18 mouse cellular contexts compared by ENCODE assay signal in the genomic region with DNA sequence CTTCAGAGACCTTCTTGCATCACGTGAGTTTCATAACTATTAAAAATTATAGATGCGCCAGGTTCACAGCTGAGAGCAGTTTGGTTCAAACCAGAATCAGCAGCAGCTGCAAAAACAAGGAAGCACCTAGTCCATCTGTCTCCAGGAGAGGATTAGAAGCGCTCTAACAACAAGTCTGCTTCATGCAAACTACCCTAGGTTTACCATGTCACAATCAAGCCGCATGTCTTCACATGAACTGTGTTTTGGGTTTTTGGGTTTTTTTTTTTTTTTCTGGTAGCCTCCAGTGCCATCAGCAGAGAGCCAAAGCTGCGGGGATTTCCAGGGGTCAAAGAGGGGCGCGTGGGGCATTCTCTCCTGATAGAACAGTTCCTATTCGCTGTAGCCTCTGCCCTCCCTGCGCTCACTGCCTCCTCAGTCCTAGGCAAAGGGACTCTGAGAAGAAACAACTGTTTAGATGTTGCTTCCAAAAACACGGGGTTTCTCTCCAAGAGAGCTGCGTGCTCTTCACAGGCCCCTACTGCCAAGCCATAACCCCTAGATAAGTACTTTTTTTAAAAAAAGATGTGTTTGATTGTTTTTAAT.
DNase-seq lines count a peak whose midpoint lies in the region; ATAC-seq and TF ChIP-seq lines count a peak whose summit lies in the region.
"Had no signal": no experiment of that assay in that cellular context is flagged by ENCODE, and none has a peak within 500 bp of the region (broad histone marks: within the 10 kb centered on the region; RNA-seq: fewer than 3 reads in every experiment).

No protein-coding gene starts in this region.

- no peak overlapping the region for H3K4me3 ChIP-seq in embryonic facial prominence, embryonic 11.5 days (ENCODE audit: low read depth, low read length)
- no peak overlapping the region for H3K4me3 ChIP-seq in myocyte
- H3K4me3 ChIP-seq: heart, embryonic 12.5 days; hindbrain, embryonic 12.5 days; left cerebral cortex, adult 2 months; liver, embryonic 12.5 days; midbrain, embryonic 12.5 days; neural tube, embryonic 13.5 days had no signal

- H3K27me3 ChIP-seq in embryonic facial prominence, embryonic 11.5 days (ENCODE audit: control insufficient read depth, insufficient read depth, low read length): no peaks in the 10 kb centered on the region
- H3K27me3 ChIP-seq in myocyte (ENCODE audit: control insufficient read depth, insufficient read depth, insufficient read length): no peaks in the 10 kb centered on the region
- H3K27me3 ChIP-seq: heart, embryonic 12.5 days; hindbrain, embryonic 12.5 days; liver, embryonic 12.5 days; midbrain, embryonic 12.5 days; neural tube, embryonic 13.5 days had no signal

- ATAC-seq in embryonic facial prominence, embryonic 11.5 days (replicated peaks; ENCODE audit: insufficient number of reproducible peaks, low FRiP score, low TSS enrichment, low read depth): no peak
- ATAC-seq: liver, embryonic 12.5 days had no signal

- H3K4me2 ChIP-seq in embryonic facial prominence, embryonic 11.5 days (ENCODE audit: low read depth, low read length): no peak overlapping the region
- H3K4me2 ChIP-seq in myocyte (ENCODE audit: low read depth): no peak overlapping the region
- H3K4me2 ChIP-seq: heart, embryonic 12.5 days; hindbrain, embryonic 12.5 days; liver, embryonic 12.5 days; midbrain, embryonic 12.5 days; neural tube, embryonic 13.5 days had no signal

- H3K9me3 ChIP-seq in embryonic facial prominence, embryonic 11.5 days (replicated peaks; ENCODE audit: control insufficient read depth, low read length): no peaks in the 10 kb centered on the region
- H3K9me3 ChIP-seq: heart, embryonic 12.5 days; hindbrain, embryonic 12.5 days; liver, embryonic 12.5 days; midbrain, embryonic 12.5 days; neural tube, embryonic 13.5 days had no signal

- peak; percentile 41 for DNase-seq in kidney, postnatal 10 days
- DNase-seq in kidney, postnatal 14 days: no peak
- peak; percentile 13 to 14 for DNase-seq in spleen, adult 18-20 months
- DNase-seq in spleen, postnatal 4 days (ENCODE audit: low spot score in 2 of 2): no peak
- DNase-seq in embryonic facial prominence, embryonic 11.5 days (ENCODE audit: low spot score): peak; percentile 59
- no peak for DNase-seq in thymus, postnatal 0 days (ENCODE audit: low spot score)
- DNase-seq: cerebellum, adult 2 months; cerebellum, postnatal 36 days; heart, postnatal 14 days; layer of hippocampus, adult 9-11 months had no signal

- no peak for TF ChIP-seq POLR2A in myocyte (IDR thresholded peaks at IDR 0.05; ENCODE audit: insufficient read length, low read depth)

- no peaks in the 10 kb centered on the region for H3K4me1 ChIP-seq in embryonic facial prominence, embryonic 11.5 days (ENCODE audit: control insufficient read depth, insufficient read depth, low read length)
- H3K4me1 ChIP-seq: hindbrain, embryonic 12.5 days; liver, embryonic 12.5 days; midbrain, embryonic 12.5 days; neural tube, embryonic 13.5 days had no signal

- 32% methylated on average over 11 of the region's 11 CpGs for WGBS in embryonic facial prominence, embryonic 11.5 days

- H3K36me3 ChIP-seq in embryonic facial prominence, embryonic 11.5 days (replicated peaks; ENCODE audit: control insufficient read depth, insufficient read depth, low read depth, low read length): no peaks in the 10 kb centered on the region
- H3K36me3 ChIP-seq in myocyte (ENCODE audit: control insufficient read depth, insufficient read depth): no peaks in the 10 kb centered on the region
- H3K36me3 ChIP-seq: heart, embryonic 12.5 days; hindbrain, embryonic 12.5 days; liver, embryonic 12.5 days; midbrain, embryonic 12.5 days; neural tube, embryonic 13.5 days had no signal

- H3K79me2 ChIP-seq in myocyte (ENCODE audit: control insufficient read depth, insufficient read depth): no peaks in the 10 kb centered on the region

- H3K27ac ChIP-seq in embryonic facial prominence, embryonic 11.5 days (replicated peaks; ENCODE audit: low read depth, low read length): no peak overlapping the region
- H3K27ac ChIP-seq: hindbrain, embryonic 12.5 days; kidney, postnatal 0 days; left cerebral cortex, adult 2 months; liver, embryonic 12.5 days; midbrain, embryonic 12.5 days; neural tube, embryonic 13.5 days had no signal

- no peak overlapping the region for H3ac ChIP-seq in myocyte (ENCODE audit: control insufficient read depth, insufficient read length)

- H3K9ac ChIP-seq in embryonic facial prominence, embryonic 11.5 days (replicated peaks; ENCODE audit: low read length): no peak overlapping the region
- H3K9ac ChIP-seq: heart, embryonic 12.5 days; hindbrain, embryonic 12.5 days; liver, embryonic 12.5 days; midbrain, embryonic 12.5 days; neural tube, embryonic 13.5 days had no signal

TF ChIP-seq in myocyte, 11 proteins besides CTCF, POLR2A, EP300 and RAD21:
- TF ChIP-seq TCF12 (IDR thresholded peaks at IDR 0.05; ENCODE audit: insufficient read depth, poor library complexity, severe bottlenecking) (no peak), POLR2AphosphoS2 (IDR thresholded peaks at IDR 0.05; ENCODE audit: insufficient read length, low read depth) (no peak), SRF (IDR thresholded peaks at IDR 0.05; ENCODE audit: control insufficient read depth, insufficient read length, low read depth) (no peak), MYOD1 (IDR thresholded peaks at IDR 0.05; ENCODE audit: control insufficient read depth in 1 of 3, insufficient read length in 2 of 3, low read depth in 2 of 3) (peak in 2 of 3 experiments; percentile 51 to 66), REST (IDR thresholded peaks at IDR 0.05; ENCODE audit: insufficient read depth, insufficient read length) (no peak), MAX (IDR thresholded peaks at IDR 0.05; ENCODE audit: low read depth) (no peak), TCF3 (IDR thresholded peaks at IDR 0.05; ENCODE audit: insufficient read length, low read depth) (no peak), MYOG (IDR thresholded peaks at IDR 0.05; ENCODE audit: control insufficient read depth in 1 of 3, insufficient read depth in 1 of 3, insufficient read length in 2 of 3, low read depth in 2 of 3) (peak in 1 of 3 experiments; percentile 17), E2F4 (IDR thresholded peaks at IDR 0.05; ENCODE audit: insufficient read depth) (no peak)

Comparison
In these comparisons a context has a peak if more than half of its experiments do, and no peak if none do; other contexts are left out.
1. DNase-seq: peak in kidney, postnatal 10 days (single experiment), spleen, adult 18-20 months (2 of 2) and embryonic facial prominence, embryonic 11.5 days (single experiment); none in kidney, postnatal 14 days (single experiment), spleen, postnatal 4 days (0 of 2) and thymus, postnatal 0 days (single experiment).